Mouse (Mus musculus): ENCODE measurements around the gene Lgals3bp. TPM values are rescaled to one million over a fixed set of nuclear protein-coding genes. Genes with fewer than 3 reads are reported as not detected.

Lgals3bp gene
- total and polyA plus RNA-seq, 3 experiments, result 20.2 to 121 (median 28.6) TPM

- WGBS, result 1% methylated on average over 8 of the region's 8 CpGs
- Histone ChIP-seq H3K79me2 (replicated peaks; ENCODE audit: control insufficient read depth, insufficient read depth, low read length) (no peaks in the 10 kb centered on the region), H3K4me1 (ENCODE audit: control insufficient read depth, insufficient read depth, low read length) (peaks cover 46% of the 10 kb centered on the region), H3K4me3 (peak within 1 kb of the TSS; percentile 41), H3K27me3 (ENCODE audit: control insufficient read depth, insufficient read depth, low read length) (no peaks in the 10 kb centered on the region), H3K36me3 (ENCODE audit: control insufficient read depth, insufficient read depth, low read length) (no peaks in the 10 kb centered on the region), H3K9ac (ENCODE audit: low read depth, low read length) (peak within 1 kb of the TSS; percentile 74), H3K27ac (peak within 1 kb of the TSS; percentile 89)
- intact Hi-C loops (cut with DNase I), result no loop called here
- TF ChIP-seq CTCF (IDR thresholded peaks at IDR 0.05), result no peak
- TF ChIP-seq POLR2A (IDR thresholded peaks at IDR 0.05; ENCODE audit: insufficient read depth, low read depth, low read length), result no peak
- TF ChIP-seq EP300 (IDR thresholded peaks at IDR 0.05; ENCODE audit: insufficient read depth, low read depth, low read length), result no peak
- peak; percentile 59 to 60 for DNase-seq
These were observed 26.1 kb upstream of the Lgals3bp start, which contains the start of gene C1qtnf1 for GRCm38 (mm10) chr11:118427986-118428385. C1qtnf1 (plus strand) TSS chr11:118428203.

DNA sequence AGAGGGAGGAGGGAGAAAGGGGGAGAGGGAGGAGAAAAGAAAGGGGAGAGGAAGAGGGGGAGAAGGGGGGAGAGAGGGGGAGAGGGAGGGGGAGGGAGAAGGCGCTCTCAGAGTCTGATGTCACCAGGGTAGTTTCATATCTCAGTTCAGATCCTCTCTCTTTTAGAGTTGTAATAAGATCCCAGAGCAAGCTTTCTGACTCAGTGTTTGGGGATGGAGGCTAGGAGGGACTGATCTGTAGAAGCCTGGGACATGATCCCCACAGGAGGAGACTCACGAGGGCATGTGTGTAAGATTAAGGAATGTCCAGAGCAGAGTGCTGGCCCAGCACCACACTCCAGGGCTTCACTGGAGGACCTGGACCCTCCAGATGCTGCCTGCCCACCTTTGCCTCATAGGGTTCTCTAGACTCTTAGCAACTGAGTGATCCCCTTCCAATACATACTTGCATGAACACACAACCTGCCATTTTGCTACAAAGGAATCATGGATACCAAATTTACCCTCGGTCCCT, 25.4 kb upstream of the Lgals3bp start:
- H3K79me2 ChIP-seq (replicated peaks; ENCODE audit: control insufficient read depth, insufficient read depth, low read length), result no peaks in the 10 kb centered on the region
- no peak overlapping the region for H3K4me3 ChIP-seq
- WGBS, result 35% methylated on average over 3 of the region's 3 CpGs

GRCm38 (mm10) chr11:118426765-118427164, 24.9 kb upstream of the Lgals3bp start:
- H3K79me2 ChIP-seq (replicated peaks; ENCODE audit: control insufficient read depth, insufficient read depth, low read length), result no peaks in the 10 kb centered on the region
- no peak for DNase-seq
- peaks cover 42% of the 10 kb centered on the region for H3K4me1 ChIP-seq (ENCODE audit: control insufficient read depth, insufficient read depth, low read length)
- 55% methylated on average over 5 of the region's 5 CpGs for WGBS
- H3K27ac ChIP-seq, result peak overlapping the region; percentile 5
- intact Hi-C loops (cut with DNase I), result no loop called here
- H3K27me3 ChIP-seq (ENCODE audit: control insufficient read depth, insufficient read depth, low read length), result no peaks in the 10 kb centered on the region
- no peak overlapping the region for H3K9ac ChIP-seq (ENCODE audit: low read depth, low read length)
- no peak overlapping the region for H3K4me3 ChIP-seq
- no peak for TF ChIP-seq EP300 (IDR thresholded peaks at IDR 0.05; ENCODE audit: insufficient read depth, low read depth, low read length)
- no peak for TF ChIP-seq POLR2A (IDR thresholded peaks at IDR 0.05; ENCODE audit: insufficient read depth, low read depth, low read length)
- TF ChIP-seq CTCF (IDR thresholded peaks at IDR 0.05), result no peak
- H3K36me3 ChIP-seq (ENCODE audit: control insufficient read depth, insufficient read depth, low read length), result no peaks in the 10 kb centered on the region

More for the DNA sequence above, 25.4 kb upstream of the Lgals3bp start:
- Histone ChIP-seq H3K27ac (peak overlapping the region; percentile 89), H3K4me1 (ENCODE audit: control insufficient read depth, insufficient read depth, low read length) (peaks cover 45% of the 10 kb centered on the region), H3K36me3 (ENCODE audit: control insufficient read depth, insufficient read depth, low read length) (no peaks in the 10 kb centered on the region), H3K9ac (ENCODE audit: low read depth, low read length) (no peak overlapping the region), H3K27me3 (ENCODE audit: control insufficient read depth, insufficient read depth, low read length) (no peaks in the 10 kb centered on the region)
- intact Hi-C loops (cut with DNase I), result no loop called here
- no peak for DNase-seq
- TF ChIP-seq EP300 (IDR thresholded peaks at IDR 0.05; ENCODE audit: insufficient read depth, low read depth, low read length) (no peak), POLR2A (IDR thresholded peaks at IDR 0.05; ENCODE audit: insufficient read depth, low read depth, low read length) (no peak), CTCF (IDR thresholded peaks at IDR 0.05) (no peak)

- Histone ChIP-seq H3K36me3 (ENCODE audit: control insufficient read depth, insufficient read depth, low read length) (no peaks in the 10 kb centered on the region), H3K9ac (ENCODE audit: low read depth, low read length) (no peak overlapping the region), H3K4me3 (no peak overlapping the region), H3K4me1 (ENCODE audit: control insufficient read depth, insufficient read depth, low read length) (peaks cover 28% of the 10 kb centered on the region), H3K27me3 (ENCODE audit: control insufficient read depth, insufficient read depth, low read length) (no peaks in the 10 kb centered on the region), H3K79me2 (replicated peaks; ENCODE audit: control insufficient read depth, insufficient read depth, low read length) (no peaks in the 10 kb centered on the region), H3K27ac (peak overlapping the region; percentile 67)
- DNase-seq, result peak in 1 of 2 experiments; percentile 51
- TF ChIP-seq EP300 (IDR thresholded peaks at IDR 0.05; ENCODE audit: insufficient read depth, low read depth, low read length) (no peak), CTCF (IDR thresholded peaks at IDR 0.05) (peak; percentile 48), POLR2A (IDR thresholded peaks at IDR 0.05; ENCODE audit: insufficient read depth, low read depth, low read length) (no peak)
- intact Hi-C loops (cut with DNase I), result no loop called here
- 29% methylated on average over 13 of the region's 13 CpGs for WGBS
These were observed 22.9 kb upstream of the Lgals3bp start for GRCm38 (mm10) chr11:118424621-118425335.

DNA sequence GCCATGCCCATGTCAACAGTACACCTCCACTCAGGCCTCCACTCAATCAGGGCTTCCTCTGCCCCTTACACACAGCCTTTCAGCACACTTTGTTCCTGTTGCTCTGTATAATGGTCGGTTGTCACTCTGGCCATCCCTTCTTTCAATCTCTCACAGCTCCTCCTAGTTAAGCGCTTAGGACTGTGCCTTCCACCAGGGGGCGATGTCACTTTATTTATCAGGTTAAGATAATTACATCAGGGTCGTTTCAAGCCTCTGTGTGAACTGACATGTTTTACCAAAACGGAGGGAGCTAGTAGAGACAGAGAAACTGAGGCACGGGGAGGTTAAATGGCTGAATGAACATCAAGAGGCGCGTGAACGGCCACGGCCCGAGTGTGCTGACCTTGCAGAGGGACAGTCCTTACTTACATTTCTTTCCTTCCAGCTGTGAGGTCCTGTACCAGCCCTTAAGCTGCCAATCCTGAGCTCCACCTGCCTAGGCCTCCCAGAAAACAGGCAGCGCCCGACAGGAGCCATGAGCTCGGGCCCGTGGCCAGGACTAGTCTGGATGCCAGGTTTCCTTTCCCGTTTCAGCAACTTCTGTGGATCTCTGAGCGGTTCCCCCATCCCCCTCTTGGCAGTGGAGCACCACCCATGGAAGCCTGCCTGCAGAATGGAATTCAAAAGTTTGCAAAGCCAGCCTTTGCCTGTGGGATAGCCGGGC, 21.5 kb upstream of the Lgals3bp start:
- TF ChIP-seq CTCF (IDR thresholded peaks at IDR 0.05) (peak; percentile 93), EP300 (IDR thresholded peaks at IDR 0.05; ENCODE audit: insufficient read depth, low read depth, low read length) (no peak; the same call in 1 of the 2 replicates), POLR2A (IDR thresholded peaks at IDR 0.05; ENCODE audit: insufficient read depth, low read depth, low read length) (no peak)
- DNase-seq, result peak; percentile 82 to 83
- H3K27me3 ChIP-seq (ENCODE audit: control insufficient read depth, insufficient read depth, low read length), result no peaks in the 10 kb centered on the region
- peaks cover 24% of the 10 kb centered on the region for H3K4me1 ChIP-seq (ENCODE audit: control insufficient read depth, insufficient read depth, low read length)
- intact Hi-C loops (cut with DNase I), result loop anchor here (1.0 kb wide), 2 partner anchors 16 to 20 kb away; no protein-coding TSS in a partner anchor
- peak overlapping the region; percentile 34 for H3K4me3 ChIP-seq
- no peaks in the 10 kb centered on the region for H3K36me3 ChIP-seq (ENCODE audit: control insufficient read depth, insufficient read depth, low read length)
- peak overlapping the region; percentile 68 for H3K27ac ChIP-seq
- H3K79me2 ChIP-seq (replicated peaks; ENCODE audit: control insufficient read depth, insufficient read depth, low read length), result peaks cover 3% of the 10 kb centered on the region
- WGBS, result 3% methylated on average over 18 of the region's 18 CpGs
- peak overlapping the region; percentile 40 for H3K9ac ChIP-seq (ENCODE audit: low read depth, low read length)

All from heart, adult 2 months (tissue).